Mouse (Mus musculus) ES-E14 (cell line): ENCODE data around the gene Esam.

Experiments used
- CHD2 ChIP-seq: IDR thresholded peaks from 2 replicates; pipeline ENCODE4 v1.6.1; 2014; ENCODE audit warnings: mild to moderate bottlenecking, low read depth, low read length, inconsistent platforms
- MAFK ChIP-seq: IDR thresholded peaks from 2 replicates; pipeline ENCODE4 v1.6.1; 2014; ENCODE audit warnings: mild to moderate bottlenecking, low read depth, low read length, inconsistent platforms; ENCODE audit not compliant: insufficient read depth
- ZC3H11A ChIP-seq: IDR thresholded peaks from 2 replicates; pipeline ENCODE4 v1.6.1; 2012; ENCODE audit warnings: low read depth, mild to moderate bottlenecking, inconsistent platforms, low read length, borderline replicate concordance
- ZNF384 ChIP-seq: IDR thresholded peaks from 2 replicates; pipeline ENCODE4 v1.6.1; 2012; ENCODE audit warnings: low read depth, low read length, inconsistent platforms

DNA sequence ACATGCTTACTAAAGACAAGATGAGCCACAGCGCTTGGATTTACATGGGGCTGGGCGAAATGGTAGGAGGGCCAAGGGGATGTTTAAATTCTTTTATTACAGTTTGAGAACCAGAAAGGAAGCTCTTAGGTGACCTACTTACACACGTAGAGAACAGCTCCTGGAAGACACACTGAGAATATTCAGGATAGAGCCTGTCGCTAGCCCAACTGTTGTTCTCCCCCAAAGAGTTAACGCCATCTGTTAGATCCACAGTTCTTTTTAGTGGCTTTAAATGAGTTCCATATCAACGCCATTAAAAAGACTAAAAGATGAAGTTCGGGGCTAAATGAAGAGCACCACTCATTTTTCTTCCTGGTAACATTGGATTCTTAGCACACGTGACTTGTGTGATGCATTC lies 8.9 kb upstream of the Esam start:
- TF ChIP-seq MAFK (no peak), ZC3H11A (no peak), CHD2 (no peak), ZNF384 (no peak)
